Mouse (Mus musculus) limb, embryonic 13.5 days (tissue): ENCODE data around the gene Bcl2l10. TPM values are rescaled to one million over a fixed set of nuclear protein-coding genes. Genes with fewer than 3 reads are reported as not detected.
"Not testable (repeated sequence)": the region's sequence is repeated elsewhere in the genome, so short reads cannot be mapped to it uniquely, and the experiment has no call there.

Experiments
- ATAC-seq: fragments of 200-750 bp; cut with Nextera tagmentation; 2 replicates; pipeline ENCODE4 v1.8.0; 2017; ENCODE audit warnings: low read depth, moderate number of reproducible peaks, moderate TSS enrichment; ENCODE audit not compliant: low FRiP score
- H3K27ac ChIP-seq: fragments of 300-500 bp; sonication (generic); 2 replicates; pipeline ENCODE4 v1.5.1; 2015; ENCODE audit warnings: inconsistent platforms, mild to moderate bottlenecking, moderate library complexity
- H3K27me3 ChIP-seq: fragments of 300-500 bp; sonication (generic); 2 replicates; pipeline ENCODE4 v1.6.1; 2015; ENCODE audit warnings: mild to moderate bottlenecking, inconsistent platforms
- H3K36me3 ChIP-seq: fragments of 300-500 bp; sonication (generic); 2 replicates; pipeline ENCODE4 v1.6.1; 2015; ENCODE audit warnings: inconsistent platforms, mild to moderate bottlenecking, moderate library complexity
- H3K4me1 ChIP-seq: fragments of 300-500 bp; sonication (generic); 2 replicates; pipeline ENCODE4 v1.6.1; 2015; ENCODE audit warnings: inconsistent platforms
- H3K4me2 ChIP-seq: fragments of 300-500 bp; sonication (generic); replicated peaks from 2 replicates; pipeline ENCODE4 v1.6.1; 2015; ENCODE audit warnings: inconsistent platforms, mild to moderate bottlenecking, moderate library complexity
- H3K4me3 ChIP-seq: fragments of 300-500 bp; sonication (generic); 2 replicates; pipeline ENCODE4 v1.5.1; 2015; ENCODE audit warnings: moderate library complexity, mild to moderate bottlenecking, inconsistent platforms
- H3K9ac ChIP-seq: fragments of 300-500 bp; sonication (generic); 2 replicates; pipeline ENCODE4 v1.6.1; 2015; ENCODE audit warnings: mild to moderate bottlenecking, inconsistent platforms
- H3K9me3 ChIP-seq: fragments of 300-500 bp; sonication (generic); 2 replicates; pipeline ENCODE4 v1.6.1; 2016; ENCODE audit warnings: inconsistent platforms
- WGBS: fragments of 180-500 bp; shearing (Covaris S2); methylation state at CpG from one replicate; pipeline ENCODE4 v1.1.7; 2015; 5-methylcytosine and 5-hydroxymethylcytosine counted together
- polyA plus RNA-seq: library from polyadenylated mRNA; unstranded; fragments of >200 nt; fragmentation: Nextera tagmentation; extraction: Ambion mirVana; gene quantifications from 2 replicates; pipeline ENCODE4 v1.2.1, GENCODE M21; 2015

The Bcl2l10 gene
- polyA plus RNA-seq, 1 experiment from 2014 or later: not detected

GRCm38 (mm10) chr9:75353094-75353493 lies 5.5 kb downstream of the Bcl2l10 start:
- no peak overlapping the region for H3K9ac ChIP-seq
- H3K4me3 ChIP-seq: no peak overlapping the region
- no peaks in the 10 kb centered on the region for H3K27me3 ChIP-seq
- no peak overlapping the region for H3K4me2 ChIP-seq
- H3K9me3 ChIP-seq: no peaks in the 10 kb centered on the region
- H3K27ac ChIP-seq: no peak overlapping the region
- 68% methylated on average over 8 of the region's 8 CpGs for WGBS
- H3K4me1 ChIP-seq: no peaks in the 10 kb centered on the region
- no peaks in the 10 kb centered on the region for H3K36me3 ChIP-seq
- no peak for ATAC-seq

DNA sequence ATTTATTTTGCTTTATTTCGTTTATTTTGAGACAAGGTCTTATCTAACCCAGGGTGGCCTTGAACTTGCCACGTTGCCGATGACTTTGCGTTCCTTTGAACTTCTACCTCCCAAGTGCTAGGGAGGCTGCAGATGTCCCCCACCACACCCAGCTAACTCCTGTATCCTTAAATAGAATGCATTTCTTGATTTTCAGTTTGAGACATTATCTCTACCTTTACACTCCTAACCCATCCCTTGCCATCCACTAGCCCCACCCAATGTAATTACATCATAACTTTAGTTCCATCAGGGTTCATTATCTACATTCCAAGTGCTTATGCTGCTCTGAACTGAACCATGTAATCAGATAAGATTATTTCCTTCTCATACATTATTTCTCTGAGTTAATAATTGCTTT lies 8.2 kb downstream of the Bcl2l10 start:
- no peaks in the 10 kb centered on the region for H3K4me1 ChIP-seq
- H3K9me3 ChIP-seq: no peaks in the 10 kb centered on the region
- WGBS: 84% methylated on average over 4 of the region's 4 CpGs
- no peaks in the 10 kb centered on the region for H3K27me3 ChIP-seq
- no peak overlapping the region for H3K4me3 ChIP-seq
- H3K27ac ChIP-seq: no peak overlapping the region
- H3K9ac ChIP-seq: no peak overlapping the region
- H3K4me2 ChIP-seq: no peak overlapping the region
- H3K36me3 ChIP-seq: no peaks in the 10 kb centered on the region
- no peak for ATAC-seq

DNA sequence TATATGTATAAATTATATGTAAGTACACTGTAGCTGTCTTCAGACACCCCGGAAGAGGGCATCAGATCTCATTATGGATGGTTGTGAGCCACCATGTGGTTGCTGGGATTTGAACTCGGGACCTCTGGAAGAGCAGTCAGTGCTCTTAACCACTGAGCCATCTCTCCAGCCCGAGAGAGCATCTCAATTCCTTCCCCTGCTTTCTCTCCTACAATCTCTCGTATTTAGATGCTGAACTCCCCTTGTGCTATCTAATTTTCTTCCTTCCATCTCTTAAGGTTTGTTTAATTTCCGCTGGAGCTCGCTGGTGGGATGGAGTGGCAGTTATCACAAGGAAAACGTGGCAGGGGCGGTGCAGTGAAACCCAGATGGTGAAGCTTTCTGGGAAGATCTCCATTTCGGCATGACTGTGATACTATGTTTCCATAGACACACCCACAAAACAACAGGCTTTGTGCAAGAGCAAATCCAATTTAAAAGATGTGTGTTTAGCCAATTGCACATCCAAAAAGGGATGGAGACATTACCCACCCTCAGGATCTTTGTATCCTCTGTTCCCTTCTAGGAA lies 9.6 kb downstream of the Bcl2l10 start:
- no peaks in the 10 kb centered on the region for H3K27me3 ChIP-seq
- WGBS: 78% methylated on average over 9 of the region's 9 CpGs
- no peak overlapping the region for H3K4me2 ChIP-seq
- H3K4me1 ChIP-seq: no peaks in the 10 kb centered on the region
- no peaks in the 10 kb centered on the region for H3K9me3 ChIP-seq
- H3K4me3 ChIP-seq: no peak overlapping the region
- ATAC-seq: no peak
- no peaks in the 10 kb centered on the region for H3K36me3 ChIP-seq
- H3K9ac ChIP-seq: no peak overlapping the region
- H3K27ac ChIP-seq: no peak overlapping the region

DNA sequence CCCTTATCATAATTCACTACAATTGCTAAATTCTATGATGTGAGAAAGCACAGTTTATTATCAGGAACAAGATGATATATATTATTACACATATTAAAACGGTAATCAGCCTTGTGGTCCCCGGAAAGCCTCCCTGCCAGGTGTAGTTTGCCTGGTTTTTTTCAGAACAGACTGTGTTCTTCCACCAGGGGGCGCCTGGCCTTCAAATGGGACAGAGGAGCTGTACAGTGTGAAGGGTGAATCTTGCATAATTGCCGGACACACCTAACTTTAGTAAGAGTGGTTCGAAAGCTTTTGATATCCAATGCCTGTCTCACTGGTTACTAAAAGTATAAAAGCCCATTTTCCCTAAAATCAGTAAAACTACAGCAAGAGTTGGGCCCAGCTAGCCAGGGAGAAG lies 14.1 kb downstream of the Bcl2l10 start:
- no peak for ATAC-seq
- H3K9ac ChIP-seq: no peak overlapping the region

DNA sequence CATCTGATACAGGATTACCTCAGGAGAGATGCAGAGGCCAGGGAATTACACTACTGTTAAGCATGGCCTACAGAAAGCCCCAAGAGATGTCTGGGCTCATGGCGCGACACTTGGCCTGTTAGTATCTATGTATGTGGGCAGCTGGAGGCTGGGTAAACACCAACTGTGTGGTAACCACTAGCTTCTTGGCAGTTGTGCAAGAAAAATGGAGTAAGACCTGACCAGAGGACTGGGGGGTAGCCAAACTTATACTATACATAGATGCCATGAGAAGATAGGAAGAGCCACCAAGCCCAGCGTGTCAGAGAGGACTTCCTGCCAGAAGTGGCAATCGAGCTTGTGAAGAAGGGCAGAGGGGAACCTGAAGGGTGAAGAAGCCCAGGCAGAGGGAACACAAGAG lies 14.6 kb downstream of the Bcl2l10 start:
- Histone ChIP-seq H3K9me3 (no peaks in the 10 kb centered on the region), H3K4me2 (no peak overlapping the region), H3K27ac (no peak overlapping the region), H3K4me3 (no peak overlapping the region), H3K36me3 (no peaks in the 10 kb centered on the region), H3K4me1 (no peaks in the 10 kb centered on the region), H3K27me3 (no peaks in the 10 kb centered on the region), H3K9ac (no peak overlapping the region)
- no peak for ATAC-seq
- WGBS: 88% methylated on average over 4 of the region's 4 CpGs

More for the DNA sequence above, 14.1 kb downstream of the Bcl2l10 start:
- Histone ChIP-seq H3K4me2 (no peak overlapping the region), H3K9me3 (no peaks in the 10 kb centered on the region), H3K4me1 (no peaks in the 10 kb centered on the region), H3K4me3 (no peak overlapping the region), H3K27me3 (no peaks in the 10 kb centered on the region), H3K36me3 (no peaks in the 10 kb centered on the region), H3K27ac (no peak overlapping the region)
- 38% methylated on average over 5 of the region's 5 CpGs for WGBS

DNA sequence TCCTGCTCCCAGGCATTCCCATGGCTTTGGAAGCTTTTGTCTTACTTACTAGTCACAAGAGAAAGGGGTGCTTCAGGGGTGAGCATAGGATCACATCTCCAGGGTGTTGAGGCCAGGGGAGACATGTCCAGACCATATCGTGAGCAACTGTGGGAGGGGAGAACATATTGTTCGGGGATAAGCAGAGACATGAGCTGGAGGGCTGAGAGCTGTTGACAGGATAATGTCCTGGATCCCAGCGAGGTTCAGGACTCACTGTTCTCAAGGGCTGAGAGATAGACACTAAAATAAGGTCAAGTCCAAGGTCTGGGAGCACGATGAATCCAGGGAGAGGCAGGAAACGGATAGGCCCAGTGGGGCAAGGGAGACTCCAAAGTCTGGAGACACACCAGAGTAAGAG lies 15.4 kb downstream of the Bcl2l10 start:
- H3K9ac ChIP-seq: no peak overlapping the region
- H3K4me1 ChIP-seq: no peaks in the 10 kb centered on the region
- H3K27me3 ChIP-seq: no peaks in the 10 kb centered on the region
- no peaks in the 10 kb centered on the region for H3K9me3 ChIP-seq
- ATAC-seq: no peak
- no peak overlapping the region for H3K27ac ChIP-seq
- no peaks in the 10 kb centered on the region for H3K36me3 ChIP-seq
- H3K4me2 ChIP-seq: no peak overlapping the region
- H3K4me3 ChIP-seq: no peak overlapping the region
- 82% methylated on average over 5 of the region's 5 CpGs for WGBS

DNA sequence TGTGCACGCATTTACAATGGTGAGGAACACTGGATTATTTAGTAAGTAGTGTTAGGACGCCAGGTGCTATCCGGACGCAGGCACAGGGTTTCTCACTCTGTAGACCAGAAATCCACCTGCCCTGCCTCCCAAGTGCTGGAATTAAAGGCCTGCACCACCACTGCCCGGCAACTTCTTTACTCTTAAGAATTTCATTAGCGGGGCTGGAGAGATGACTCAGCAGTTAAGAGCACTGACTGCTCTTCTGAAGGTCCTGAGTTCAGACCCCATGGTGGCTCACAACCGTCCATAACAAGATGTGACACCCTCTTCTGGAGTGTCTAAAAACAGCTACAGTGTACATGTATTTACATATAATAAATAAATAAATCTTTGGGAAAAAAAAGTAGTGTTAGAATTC lies 16.1 kb downstream of the Bcl2l10 start:
- not testable (repeated sequence) for H3K4me3 ChIP-seq, H3K4me2 ChIP-seq, ATAC-seq, H3K9ac ChIP-seq, H3K27ac ChIP-seq, H3K4me1 ChIP-seq, H3K36me3 ChIP-seq, H3K9me3 ChIP-seq, H3K27me3 ChIP-seq
- WGBS: 67% methylated on average over 7 of the region's 7 CpGs

DNA sequence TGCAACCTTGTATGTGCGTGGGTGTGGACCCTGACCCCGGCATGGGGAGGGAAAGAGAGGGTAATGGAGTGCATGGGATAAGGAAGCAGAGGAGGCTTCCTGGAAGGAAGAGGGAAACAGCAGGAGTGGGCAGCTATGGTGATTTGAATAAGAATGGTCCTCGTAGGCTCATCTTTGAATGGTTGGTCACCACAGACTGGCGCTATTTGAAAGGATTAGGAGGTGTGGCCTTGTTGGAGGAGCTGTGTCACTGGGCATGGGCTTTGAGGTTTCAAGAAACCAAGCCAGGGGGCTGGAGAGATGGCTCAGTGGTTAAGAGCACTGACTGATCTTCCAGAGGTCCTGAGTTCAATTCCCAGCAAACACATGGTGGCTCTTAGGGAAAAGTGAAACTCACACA lies 17.6 kb downstream of the Bcl2l10 start:
- H3K4me3 ChIP-seq: no peak overlapping the region
- H3K4me2 ChIP-seq: no peak overlapping the region
- no peaks in the 10 kb centered on the region for H3K36me3 ChIP-seq
- WGBS: 84% methylated on average over 4 of the region's 4 CpGs
- H3K27ac ChIP-seq: no peak overlapping the region
- no peaks in the 10 kb centered on the region for H3K9me3 ChIP-seq
- no peak overlapping the region for H3K9ac ChIP-seq
- H3K27me3 ChIP-seq: no peaks in the 10 kb centered on the region
- ATAC-seq: no peak
- H3K4me1 ChIP-seq: no peaks in the 10 kb centered on the region

DNA sequence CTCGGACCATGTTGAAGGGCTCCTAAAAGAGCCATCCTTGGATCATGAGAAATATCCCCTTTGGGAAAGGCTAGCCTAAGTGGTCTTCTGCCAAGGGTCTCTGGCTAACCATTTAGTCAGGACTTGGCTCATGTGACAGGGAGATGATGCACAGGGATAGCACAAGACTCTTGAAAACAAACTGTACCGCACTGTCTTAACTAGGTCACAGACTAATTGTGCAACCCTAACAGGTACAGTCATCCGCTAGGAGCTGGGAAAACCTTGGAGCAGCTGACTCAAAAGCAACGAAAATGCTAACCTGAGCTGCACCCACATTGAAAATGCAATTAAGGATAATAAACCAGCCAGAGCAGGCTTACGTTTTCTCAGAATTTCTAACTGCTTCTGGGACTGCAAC lies 18.6 kb downstream of the Bcl2l10 start:
- Histone ChIP-seq H3K27ac (no peak overlapping the region), H3K36me3 (no peaks in the 10 kb centered on the region), H3K4me2 (no peak overlapping the region), H3K9me3 (no peaks in the 10 kb centered on the region), H3K4me3 (no peak overlapping the region), H3K4me1 (no peaks in the 10 kb centered on the region), H3K9ac (no peak overlapping the region), H3K27me3 (no peaks in the 10 kb centered on the region)
- 53% methylated on average over 5 of the region's 5 CpGs for WGBS
- no peak for ATAC-seq

DNA sequence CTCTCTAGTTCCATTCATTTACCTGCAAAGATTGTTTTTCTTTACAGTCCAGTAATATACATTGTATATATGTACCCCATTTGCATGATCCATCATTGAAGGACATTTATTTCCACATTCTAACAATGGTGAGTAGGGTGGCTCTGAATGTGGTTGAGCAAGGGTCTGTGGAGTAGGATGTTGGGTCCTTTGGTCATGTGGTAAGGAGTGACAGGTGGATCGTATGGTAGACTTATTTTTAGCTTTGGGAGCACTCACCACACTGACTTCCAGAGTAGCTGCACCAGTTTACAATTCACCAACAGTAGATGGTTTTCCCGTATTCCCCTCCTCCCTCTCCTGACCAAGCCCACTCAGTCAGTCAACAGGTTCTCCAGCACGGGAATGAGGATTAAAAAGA lies 21.2 kb downstream of the Bcl2l10 start:
- Histone ChIP-seq H3K9me3 (no peaks in the 10 kb centered on the region), H3K27ac (no peak overlapping the region), H3K4me3 (no peak overlapping the region), H3K4me2 (no peak overlapping the region), H3K9ac (no peak overlapping the region), H3K27me3 (no peaks in the 10 kb centered on the region), H3K36me3 (no peaks in the 10 kb centered on the region), H3K4me1 (no peaks in the 10 kb centered on the region)
- ATAC-seq: no peak
- WGBS: 76% methylated on average over 3 of the region's 3 CpGs

- Histone ChIP-seq H3K4me3 (no peak overlapping the region), H3K4me1 (no peaks in the 10 kb centered on the region), H3K9me3 (no peaks in the 10 kb centered on the region; the same call in 1 of the 2 replicates), H3K27ac (no peak overlapping the region), H3K27me3 (no peaks in the 10 kb centered on the region), H3K4me2 (no peak overlapping the region), H3K9ac (no peak overlapping the region), H3K36me3 (no peaks in the 10 kb centered on the region)
- ATAC-seq: no peak
- 94% methylated on average over 9 of the region's 9 CpGs for WGBS
Observed at GRCm38 (mm10) chr9:75375606-75376005, 28.0 kb downstream of the Bcl2l10 start.

DNA sequence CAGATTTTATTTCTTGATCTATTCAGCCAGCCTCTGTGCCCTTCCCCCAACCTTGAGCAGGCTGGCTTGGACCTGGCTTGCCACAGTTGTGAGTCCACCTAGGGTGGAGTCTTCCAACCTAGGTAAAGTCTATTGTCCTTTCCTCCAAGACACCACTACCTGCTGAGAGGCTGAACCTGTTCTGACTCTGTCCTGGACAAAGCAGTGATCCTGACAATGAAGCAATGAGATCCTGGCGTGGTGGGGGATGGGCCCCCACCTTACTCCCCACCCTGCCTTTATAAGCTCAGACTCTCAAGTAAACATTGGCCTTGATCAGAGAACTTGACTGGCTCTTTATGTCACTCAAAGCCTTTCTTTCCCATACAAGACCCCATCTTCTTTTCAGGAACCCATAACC lies 28.9 kb downstream of the Bcl2l10 start:
- H3K4me2 ChIP-seq: no peak overlapping the region
- H3K4me3 ChIP-seq: no peak overlapping the region
- no peaks in the 10 kb centered on the region for H3K27me3 ChIP-seq
- H3K36me3 ChIP-seq: no peaks in the 10 kb centered on the region
- no peak overlapping the region for H3K27ac ChIP-seq
- no peaks in the 10 kb centered on the region; the same call in 1 of the 2 replicates for H3K9me3 ChIP-seq
- ATAC-seq: no peak
- 74% methylated on average over 1 of the region's 1 CpGs for WGBS
- no peaks in the 10 kb centered on the region for H3K4me1 ChIP-seq
- no peak overlapping the region for H3K9ac ChIP-seq

DNA sequence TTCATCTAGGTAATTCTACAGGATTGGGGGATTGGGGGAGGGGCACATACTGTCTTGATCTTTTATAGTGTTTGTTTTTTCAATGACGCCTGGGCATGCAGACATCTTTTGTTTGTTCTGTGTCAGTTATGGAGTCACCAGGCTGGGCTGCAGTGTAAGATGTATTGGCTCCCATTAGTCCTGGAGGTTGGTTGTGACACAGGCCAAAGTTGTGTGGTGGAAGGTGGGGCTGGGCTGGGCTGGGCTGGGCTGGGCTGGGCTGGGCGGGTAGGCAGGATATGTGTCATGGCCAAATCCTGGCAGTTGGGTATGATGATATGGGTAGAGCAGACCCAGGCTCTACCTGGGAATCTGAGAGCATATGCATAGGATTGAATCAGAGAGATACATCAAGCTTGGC lies 31.2 kb downstream of the Bcl2l10 start:
- Histone ChIP-seq H3K4me3 (no peak overlapping the region), H3K4me1 (no peaks in the 10 kb centered on the region), H3K27ac (no peak overlapping the region), H3K4me2 (no peak overlapping the region), H3K36me3 (no peaks in the 10 kb centered on the region), H3K27me3 (no peaks in the 10 kb centered on the region), H3K9ac (no peak overlapping the region), H3K9me3 (no peaks in the 10 kb centered on the region; the same call in 1 of the 2 replicates)
- 80% methylated on average over 2 of the region's 2 CpGs for WGBS
- ATAC-seq: no peak
